Mouse (Mus musculus) forebrain, embryonic 14.5 days (tissue): ENCODE measurements at regions not wholly inside any gene's neighbourhood (a gene's known extent, or its start where the extent isn't known, plus 50 kb on each side); places are given as distances from the start of the nearest gene placed in this dataset.

Experiments
- ATAC-seq: fragments of 200-750 bp; cut with Nextera tagmentation; 2 replicates; pipeline ENCODE4 v1.8.0; 2017; ENCODE audit warnings: mild to moderate bottlenecking, moderate library complexity
- DNase-seq: peaks from one replicate; pipeline ENCODE4 v3.0.0-alpha.2; 2015; ENCODE audit warnings: low spot score
- H3K27ac ChIP-seq: fragments of 300-500 bp; sonication (generic); 2 replicates; pipeline ENCODE4 v1.5.1; 2014; ENCODE audit warnings: low read depth, mild to moderate bottlenecking, control low read depth, low read length, moderate library complexity
- H3K27me3 ChIP-seq: fragments of 300-500 bp; sonication (generic); replicated peaks from 2 replicates; pipeline ENCODE4 v1.6.1; 2014; ENCODE audit warnings: low read length, control low read depth, mixed read lengths; ENCODE audit not compliant: control insufficient read depth, insufficient read depth
- H3K36me3 ChIP-seq: fragments of 300-500 bp; sonication (generic); 2 replicates; pipeline ENCODE4 v1.6.1; 2014; ENCODE audit warnings: low read length, control low read depth; ENCODE audit not compliant: control insufficient read depth, insufficient read depth
- H3K4me1 ChIP-seq: fragments of 300-500 bp; sonication (generic); 2 replicates; pipeline ENCODE4 v1.6.1; 2014; ENCODE audit warnings: antibody characterized with exemption, low read length, control low read depth; ENCODE audit not compliant: control insufficient read depth, insufficient read depth
- H3K4me2 ChIP-seq: fragments of 300-500 bp; sonication (generic); 2 replicates; pipeline ENCODE4 v1.6.1; 2014; ENCODE audit warnings: mild to moderate bottlenecking, control low read depth, low read length
- H3K4me3 ChIP-seq: fragments of 300-500 bp; sonication (generic); 2 replicates; pipeline ENCODE4 v1.5.1; 2014; ENCODE audit warnings: low read depth, low read length, control low read depth
- H3K9ac ChIP-seq: fragments of 300-500 bp; sonication (generic); 2 replicates; pipeline ENCODE4 v1.6.1; 2014; ENCODE audit warnings: mild to moderate bottlenecking, low read length, control low read depth, moderate library complexity
- H3K9me3 ChIP-seq: fragments of 300-500 bp; sonication (generic); replicated peaks from 2 replicates; pipeline ENCODE4 v1.6.1; 2016; ENCODE audit warnings: low read length, control low read depth, mixed read lengths; ENCODE audit not compliant: control insufficient read depth
- WGBS: fragments of 180-500 bp; shearing (Covaris S2); extraction: QIAGEN DNeasy Blood & Tissue Kit; methylation state at CpG from one replicate; pipeline ENCODE4 v1.1.7; 2014; 5-methylcytosine and 5-hydroxymethylcytosine counted together

DNA sequence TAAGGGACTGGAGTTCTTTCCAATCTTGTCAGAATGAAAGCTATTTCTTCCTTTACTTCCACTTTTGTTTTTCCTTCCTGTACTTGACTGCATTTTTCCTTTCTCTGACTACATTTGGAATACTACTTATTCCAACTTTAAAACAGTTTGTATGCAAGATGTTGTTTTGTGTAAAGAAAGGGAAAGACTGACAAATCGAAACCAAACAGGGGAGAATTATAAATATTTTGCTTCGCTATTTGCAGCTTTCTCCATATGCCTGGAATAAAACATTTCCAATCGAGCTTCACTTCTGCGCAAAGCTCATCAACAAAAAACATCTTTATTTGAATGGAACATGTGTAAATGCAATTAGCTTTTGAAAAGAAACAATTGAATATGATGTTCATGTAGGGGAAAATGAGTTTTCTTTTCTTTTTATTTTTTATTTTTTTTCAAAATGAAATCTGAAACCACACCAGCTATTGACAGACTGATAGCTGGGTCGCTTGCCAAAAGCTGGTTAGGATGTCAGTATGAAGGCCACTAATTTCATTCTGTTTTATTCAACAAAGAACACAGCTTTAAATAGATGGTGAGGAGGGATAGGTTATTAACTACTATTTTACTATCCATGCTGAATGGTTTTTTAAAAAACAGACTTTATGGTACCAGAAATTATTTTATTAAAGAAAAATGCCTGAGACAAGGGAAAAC lies 102.7 kb downstream of the Rpl36a-ps1 start:
- 56% methylated on average over 5 of the region's 5 CpGs for WGBS
- Histone ChIP-seq H3K4me3 (no peak overlapping the region), H3K4me2 (no peak overlapping the region), H3K27ac (no peak overlapping the region), H3K36me3 (no peaks in the 10 kb centered on the region), H3K9ac (no peak overlapping the region), H3K27me3 (no peaks in the 10 kb centered on the region), H3K9me3 (no peaks in the 10 kb centered on the region), H3K4me1 (peaks cover 2% of the 10 kb centered on the region; the same call in 1 of the 2 replicates)
- DNase-seq (peak; percentile 61), ATAC-seq (no peak)

DNA sequence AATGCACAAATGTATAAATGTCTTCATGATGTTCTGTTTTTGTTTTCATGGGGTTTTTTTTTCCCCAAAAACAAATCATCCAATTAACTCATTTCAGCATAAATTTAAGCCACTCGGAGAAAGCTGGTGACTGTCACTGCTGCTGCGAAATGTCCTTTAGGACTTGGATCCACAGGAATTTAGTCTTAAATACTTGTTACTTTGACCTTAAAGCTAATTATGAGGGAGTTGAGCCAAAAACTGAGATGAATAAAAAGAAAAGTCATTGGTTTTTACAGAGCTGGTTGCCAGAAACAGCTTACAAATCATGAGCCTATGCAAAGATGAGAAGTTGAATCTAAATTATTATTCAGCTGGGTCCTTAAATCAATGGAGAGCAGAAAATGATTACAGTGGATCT lies 106.5 kb downstream of the Rpl36a-ps1 start:
- WGBS: 73% methylated on average over 2 of the region's 2 CpGs
- no peak overlapping the region for H3K4me2 ChIP-seq
- H3K9ac ChIP-seq: no peak overlapping the region
- no peak overlapping the region for H3K4me3 ChIP-seq
- H3K27me3 ChIP-seq: no peaks in the 10 kb centered on the region
- peaks cover 2% of the 10 kb centered on the region; the same call in 1 of the 2 replicates for H3K4me1 ChIP-seq
- no peak overlapping the region for H3K27ac ChIP-seq
- no peaks in the 10 kb centered on the region for H3K36me3 ChIP-seq
- ATAC-seq: no peak
- H3K9me3 ChIP-seq: no peaks in the 10 kb centered on the region
- no peak for DNase-seq

DNA sequence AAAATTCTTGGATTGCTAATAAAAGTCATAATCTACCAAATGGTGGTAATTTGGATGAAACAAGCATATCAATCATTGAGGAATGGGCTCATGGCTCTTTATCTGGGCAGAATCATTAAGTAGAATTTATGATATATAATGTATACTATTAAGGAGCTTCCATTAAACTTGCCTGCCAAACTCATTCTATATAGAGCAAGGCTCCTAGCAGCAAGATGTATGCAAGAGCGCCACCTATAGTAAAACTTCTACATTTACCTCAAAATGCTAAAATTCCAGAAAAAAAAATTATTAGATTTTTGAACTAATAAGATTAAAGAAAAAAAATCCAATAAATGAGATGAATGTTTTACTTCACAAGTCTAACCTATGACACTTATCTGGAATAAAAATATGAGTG lies 107.1 kb downstream of the Rpl36a-ps1 start:
- whole genome bisulfite sequencing: 4% methylated on average over 1 of the region's 1 CpGs
- Histone ChIP-seq H3K4me2 (no peak overlapping the region), H3K36me3 (no peaks in the 10 kb centered on the region), H3K27ac (no peak overlapping the region), H3K9me3 (no peaks in the 10 kb centered on the region), H3K27me3 (no peaks in the 10 kb centered on the region), H3K4me1 (peaks cover 2% of the 10 kb centered on the region; the same call in 1 of the 2 replicates), H3K4me3 (no peak overlapping the region), H3K9ac (no peak overlapping the region)
- no peak for ATAC-seq
- DNase-seq: peak; percentile 74

DNA sequence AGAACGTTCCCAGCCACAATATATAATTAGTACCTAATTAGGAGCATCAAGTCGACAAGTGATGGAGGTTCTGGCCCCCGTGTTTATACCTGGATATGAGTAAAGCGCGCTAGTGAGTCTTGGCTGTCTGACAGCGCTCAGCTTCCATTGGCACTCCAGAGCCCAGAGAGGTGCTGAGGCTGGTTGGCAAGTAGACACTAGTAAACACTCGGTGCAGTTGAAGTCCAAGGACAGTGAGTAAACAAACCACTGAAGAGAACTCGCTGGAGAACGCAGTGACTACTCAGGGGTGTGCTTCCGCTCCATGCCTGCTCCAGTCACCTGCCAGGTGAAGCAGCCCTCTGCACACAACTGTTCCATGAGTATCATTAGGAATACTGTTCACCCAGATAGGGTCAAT lies 111.5 kb downstream of the Rpl36a-ps1 start:
- no peak overlapping the region for H3K4me2 ChIP-seq
- WGBS: 75% methylated on average over 10 of the region's 10 CpGs
- no peak for DNase-seq

DNA sequence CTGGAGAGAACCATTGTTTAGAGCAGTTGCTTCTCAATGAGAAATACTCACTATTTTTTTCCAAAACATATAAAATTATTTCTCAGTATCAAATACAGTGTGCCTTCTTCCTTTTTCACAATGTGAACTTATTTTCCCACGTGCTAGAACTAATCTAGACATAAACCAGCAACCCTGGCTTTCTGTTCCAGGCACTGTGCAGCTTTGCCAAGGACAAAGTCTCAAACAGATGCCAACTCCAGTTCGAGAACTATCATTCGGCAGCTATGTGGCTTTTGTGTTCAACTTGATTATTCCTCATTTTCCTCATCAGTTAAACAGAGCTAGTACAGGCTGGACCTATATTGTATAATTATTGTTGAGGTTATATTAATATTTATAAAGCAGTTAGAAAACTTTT lies 116.2 kb downstream of the Rpl36a-ps1 start:
- ATAC-seq: no peak
- DNase-seq: no peak
- Histone ChIP-seq H3K27me3 (no peaks in the 10 kb centered on the region), H3K4me1 (no peaks in the 10 kb centered on the region), H3K4me2 (no peak overlapping the region), H3K27ac (no peak overlapping the region), H3K9ac (no peak overlapping the region), H3K4me3 (no peak overlapping the region), H3K36me3 (no peaks in the 10 kb centered on the region), H3K9me3 (no peaks in the 10 kb centered on the region)
- WGBS: 81% methylated on average over 3 of the region's 3 CpGs

More for the DNA sequence above, 111.5 kb downstream of the Rpl36a-ps1 start:
- Histone ChIP-seq H3K9me3 (no peaks in the 10 kb centered on the region), H3K27ac (no peak overlapping the region), H3K36me3 (no peaks in the 10 kb centered on the region), H3K27me3 (no peaks in the 10 kb centered on the region), H3K4me1 (no peaks in the 10 kb centered on the region), H3K4me3 (no peak overlapping the region), H3K9ac (no peak overlapping the region)
- ATAC-seq: no peak

DNA sequence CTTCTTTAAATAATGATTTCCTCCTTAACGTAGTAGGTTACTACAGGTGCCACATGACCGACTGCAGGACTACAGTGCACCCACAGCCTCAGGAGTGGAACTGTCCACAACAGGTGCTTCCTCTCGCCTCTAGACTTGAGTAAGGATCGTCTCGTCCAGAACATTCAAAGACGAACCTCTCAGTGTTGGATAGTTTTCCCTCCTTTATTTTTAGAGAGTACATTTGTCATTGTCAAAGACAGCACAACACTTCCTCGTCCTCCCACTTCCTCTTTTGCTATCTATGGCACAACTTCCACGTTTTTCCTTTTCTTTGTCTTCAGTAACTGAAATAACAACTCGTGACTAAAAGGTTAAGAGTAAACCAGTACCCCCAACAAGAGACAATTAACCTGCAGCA lies 120.7 kb downstream of the Rpl36a-ps1 start:
- no peak for ATAC-seq
- Histone ChIP-seq H3K4me3 (no peak overlapping the region), H3K27me3 (no peaks in the 10 kb centered on the region), H3K4me1 (no peaks in the 10 kb centered on the region), H3K4me2 (no peak overlapping the region), H3K9me3 (no peaks in the 10 kb centered on the region), H3K27ac (no peak overlapping the region), H3K36me3 (no peaks in the 10 kb centered on the region), H3K9ac (no peak overlapping the region)
- DNase-seq: no peak
- WGBS: 89% methylated on average over 9 of the region's 9 CpGs

DNA sequence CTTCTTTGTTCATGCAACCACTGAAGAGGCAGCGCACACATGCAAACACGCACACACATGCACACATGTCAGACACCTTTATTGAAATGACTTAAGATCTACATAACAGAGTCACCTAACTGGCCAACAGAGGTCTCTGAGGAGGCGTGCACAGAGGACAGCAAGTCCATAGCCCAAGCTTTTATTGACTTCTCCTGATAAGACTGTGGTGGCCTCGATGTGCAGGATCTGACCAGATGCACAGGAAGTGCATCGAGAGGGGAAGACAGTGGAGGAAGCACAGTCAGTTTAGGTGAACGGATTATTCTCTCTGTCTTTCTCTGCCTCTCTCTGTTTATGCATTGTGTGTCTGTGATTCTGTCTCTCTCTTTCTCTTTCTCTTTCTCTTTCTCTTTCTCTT lies 124.2 kb downstream of the Rpl36a-ps1 start:
- H3K4me1 ChIP-seq: no peaks in the 10 kb centered on the region
- H3K27me3 ChIP-seq: no peaks in the 10 kb centered on the region
- no peak for ATAC-seq
- no peak for DNase-seq
- H3K9ac ChIP-seq: no peak overlapping the region
- no peaks in the 10 kb centered on the region for H3K9me3 ChIP-seq
- WGBS: 87% methylated on average over 6 of the region's 6 CpGs
- no peak overlapping the region for H3K4me3 ChIP-seq
- H3K36me3 ChIP-seq: no peaks in the 10 kb centered on the region
- H3K27ac ChIP-seq: no peak overlapping the region
- no peak overlapping the region for H3K4me2 ChIP-seq

DNA sequence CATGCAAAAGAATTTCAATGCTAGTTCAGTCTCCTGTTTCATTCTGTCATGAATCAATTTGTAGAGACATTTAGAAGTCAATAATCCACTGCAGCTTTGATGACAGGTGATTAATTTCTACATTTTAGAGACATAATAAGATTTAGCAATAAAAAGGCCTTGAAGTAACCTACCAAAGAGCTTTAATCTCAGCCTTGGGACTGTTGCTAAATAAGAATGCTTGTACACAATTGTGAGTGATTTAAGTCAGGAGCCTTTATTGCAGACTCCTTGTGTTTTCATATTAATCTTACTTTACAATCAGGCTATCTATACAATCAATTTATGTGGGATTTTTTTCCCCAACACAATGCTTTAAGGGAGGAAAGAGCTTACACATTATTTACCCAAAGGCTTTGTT lies 127.2 kb downstream of the Rpl36a-ps1 start:
- Histone ChIP-seq H3K27me3 (no peaks in the 10 kb centered on the region), H3K9ac (no peak overlapping the region), H3K4me1 (no peaks in the 10 kb centered on the region), H3K9me3 (no peaks in the 10 kb centered on the region), H3K36me3 (no peaks in the 10 kb centered on the region), H3K27ac (no peak overlapping the region), H3K4me3 (no peak overlapping the region), H3K4me2 (no peak overlapping the region)
- DNase-seq (no peak), ATAC-seq (no peak)

DNA sequence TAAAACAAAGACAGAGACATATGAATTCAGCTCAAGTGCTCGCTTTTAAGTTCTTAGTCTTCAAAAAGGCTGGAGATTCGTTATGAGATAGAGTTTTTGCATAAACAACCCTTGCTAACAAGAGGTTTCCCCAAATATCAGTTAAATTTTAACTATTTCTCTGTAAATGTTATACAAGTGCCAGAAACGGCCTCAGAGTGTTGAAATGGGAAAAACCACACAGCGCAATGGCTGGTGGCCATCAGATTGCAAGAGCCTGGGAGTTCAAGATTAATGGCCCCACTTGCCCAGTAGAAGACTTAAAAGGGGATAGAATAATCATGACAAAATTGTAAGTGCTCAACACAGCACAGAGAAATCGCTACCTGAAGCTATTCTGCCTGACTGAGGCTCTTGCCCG lies 130.1 kb downstream of the Rpl36a-ps1 start:
- H3K4me1 ChIP-seq: no peaks in the 10 kb centered on the region
- ATAC-seq (no peak), DNase-seq (no peak)
- no peaks in the 10 kb centered on the region for H3K27me3 ChIP-seq
- H3K27ac ChIP-seq: no peak overlapping the region
- no peak overlapping the region for H3K4me3 ChIP-seq
- H3K9me3 ChIP-seq: no peaks in the 10 kb centered on the region
- no peaks in the 10 kb centered on the region for H3K36me3 ChIP-seq
- H3K4me2 ChIP-seq: no peak overlapping the region
- H3K9ac ChIP-seq: no peak overlapping the region
- 88% methylated on average over 6 of the region's 6 CpGs for WGBS
